Mouse (Mus musculus): ENCODE measurements around the gene Fcmr.

The Fcmr gene

GRCm38 (mm10) chr1:130865541-130866221 lies at the start of gene Fcmr:
TSS of gene Fcmr (plus strand) at chr1:130865669.
- DNase-seq (ENCODE audit: low read depth in 1 of 2, low spot score in 2 of 2): no peak

- DNase-seq (ENCODE audit: low read depth in 1 of 2, low spot score in 2 of 2): no peak
Measured at GRCm38 (mm10) chr1:130819737-130820136, 45.7 kb upstream of the Fcmr start.

GRCm38 (mm10) chr1:130820316-130821148 lies 44.9 kb upstream of the Fcmr start:
- DNase-seq (ENCODE audit: low read depth in 1 of 2, low spot score in 2 of 2): no peak

GRCm38 (mm10) chr1:130821149-130821471 lies 44.4 kb upstream of the Fcmr start:
- no peak for DNase-seq (ENCODE audit: low read depth in 1 of 2, low spot score in 2 of 2)

GRCm38 (mm10) chr1:130821911-130822625 lies 43.4 kb upstream of the Fcmr start:
- no peak for DNase-seq (ENCODE audit: low read depth in 1 of 2, low spot score in 2 of 2)

GRCm38 (mm10) chr1:130826448-130826847 lies 39.0 kb upstream of the Fcmr start, which contains the start of gene Pigr:
TSS of gene Pigr (plus strand) at chr1:130826684.
- no peak for DNase-seq (ENCODE audit: low read depth in 1 of 2, low spot score in 2 of 2)

- DNase-seq (ENCODE audit: low read depth in 1 of 2, low spot score in 2 of 2): no peak
Measured at GRCm38 (mm10) chr1:130828656-130829055, 36.8 kb upstream of the Fcmr start.

GRCm38 (mm10) chr1:130829906-130830830 lies 35.3 kb upstream of the Fcmr start:
- no peak for DNase-seq (ENCODE audit: low read depth in 1 of 2, low spot score in 2 of 2)

- DNase-seq (ENCODE audit: low read depth in 1 of 2, low spot score in 2 of 2): no peak
Measured at GRCm38 (mm10) chr1:130832230-130833149, 33.0 kb upstream of the Fcmr start.

GRCm38 (mm10) chr1:130835161-130835936 lies 30.1 kb upstream of the Fcmr start:
- no peak for DNase-seq (ENCODE audit: low read depth in 1 of 2, low spot score in 2 of 2)

GRCm38 (mm10) chr1:130838288-130838687 lies 27.2 kb upstream of the Fcmr start:
- DNase-seq (ENCODE audit: low read depth in 1 of 2, low spot score in 2 of 2): no peak

- no peak for DNase-seq (ENCODE audit: low read depth in 1 of 2, low spot score in 2 of 2)
Measured at GRCm38 (mm10) chr1:130840599-130841379, 24.7 kb upstream of the Fcmr start.

- DNase-seq (ENCODE audit: low read depth in 1 of 2, low spot score in 2 of 2): no peak
Measured at GRCm38 (mm10) chr1:130841621-130842020, 23.8 kb upstream of the Fcmr start.

- no peak for DNase-seq (ENCODE audit: low read depth in 1 of 2, low spot score in 2 of 2)
Measured at GRCm38 (mm10) chr1:130844516-130844915, 21.0 kb upstream of the Fcmr start.

- no peak for DNase-seq (ENCODE audit: low read depth in 1 of 2, low spot score in 2 of 2)
Measured at GRCm38 (mm10) chr1:130849530-130850214, 15.8 kb upstream of the Fcmr start.

GRCm38 (mm10) chr1:130850405-130850804 lies 15.1 kb upstream of the Fcmr start:
- DNase-seq (ENCODE audit: low read depth in 1 of 2, low spot score in 2 of 2): no peak

GRCm38 (mm10) chr1:130854819-130855218 lies 10.7 kb upstream of the Fcmr start:
- DNase-seq (ENCODE audit: low read depth in 1 of 2, low spot score in 2 of 2): no peak

- DNase-seq (ENCODE audit: low read depth in 1 of 2, low spot score in 2 of 2): no peak
Measured at GRCm38 (mm10) chr1:130855723-130856122, 9.7 kb upstream of the Fcmr start.

Data from monocyte, adult 2 months (primary cell).